Mouse (Mus musculus) testis, adult 2 months (tissue): ENCODE results near the gene 5730455P16Rik.

Source experiments
- CTCF ChIP-seq: fragments of 200-500 bp; IDR thresholded peaks from 2 replicates; pipeline ENCODE4 v1.5.1; 2012; ENCODE audit warnings: low read depth, mild to moderate bottlenecking, inconsistent platforms, low read length, moderate library complexity; ENCODE audit not compliant: control insufficient read depth, insufficient read depth, insufficient replicate concordance
- POLR2A ChIP-seq: fragments of 200-500 bp; IDR thresholded peaks from 2 replicates; pipeline ENCODE4 v1.6.1; 2012; ENCODE audit warnings: low read depth, mild to moderate bottlenecking, inconsistent platforms, low read length, moderate library complexity; ENCODE audit not compliant: control insufficient read depth

GRCm38 (mm10) chr11:80312049-80312448, 65.8 kb downstream of the 5730455P16Rik start:
- TF ChIP-seq CTCF (no peak), POLR2A (no peak)
